Mouse (Mus musculus): ENCODE measurements around the gene Anp32b.

Gene Anp32b

GRCm38 (mm10) chr4:46450519-46451131, at the start of gene Anp32b:
Gene Anp32b, plus strand, starts transcription at chr4:46450902.
- no peaks in the 10 kb centered on the region for H3K27me3 ChIP-seq (ENCODE audit: control insufficient read depth, insufficient read depth, low read length, poor library complexity, severe bottlenecking)
- peak; percentile 92 for DNase-seq (ENCODE audit: low read depth, low spot score)
- H3K36me3 ChIP-seq (ENCODE audit: control insufficient read depth, insufficient read depth, low read length, poor library complexity, severe bottlenecking) = no peaks in the 10 kb centered on the region

- H3K27me3 ChIP-seq (ENCODE audit: control insufficient read depth, insufficient read depth, low read length, poor library complexity, severe bottlenecking) = no peaks in the 10 kb centered on the region
- DNase-seq (ENCODE audit: low read depth, low spot score) = peak; percentile 50
- H3K36me3 ChIP-seq (ENCODE audit: control insufficient read depth, insufficient read depth, low read length, poor library complexity, severe bottlenecking) = no peaks in the 10 kb centered on the region
Observed at GRCm38 (mm10) chr4:46404042-46404795, 46.5 kb upstream of the Anp32b start.

- no peak for DNase-seq (ENCODE audit: low read depth, low spot score)
- Histone ChIP-seq H3K27me3 (ENCODE audit: control insufficient read depth, insufficient read depth, low read length, poor library complexity, severe bottlenecking) (no peaks in the 10 kb centered on the region), H3K36me3 (ENCODE audit: control insufficient read depth, insufficient read depth, low read length, poor library complexity, severe bottlenecking) (no peaks in the 10 kb centered on the region)
Observed at GRCm38 (mm10) chr4:46406966-46407703, 43.6 kb upstream of the Anp32b start.

GRCm38 (mm10) chr4:46410677-46411076, 40.0 kb upstream of the Anp32b start:
- Histone ChIP-seq H3K27me3 (ENCODE audit: control insufficient read depth, insufficient read depth, low read length, poor library complexity, severe bottlenecking) (no peaks in the 10 kb centered on the region), H3K36me3 (ENCODE audit: control insufficient read depth, insufficient read depth, low read length, poor library complexity, severe bottlenecking) (no peaks in the 10 kb centered on the region)
- DNase-seq (ENCODE audit: low read depth, low spot score) = no peak

- Histone ChIP-seq H3K27me3 (ENCODE audit: control insufficient read depth, insufficient read depth, low read length, poor library complexity, severe bottlenecking) (no peaks in the 10 kb centered on the region), H3K36me3 (ENCODE audit: control insufficient read depth, insufficient read depth, low read length, poor library complexity, severe bottlenecking) (no peaks in the 10 kb centered on the region)
- DNase-seq (ENCODE audit: low read depth, low spot score) = peak; percentile 78
Observed at GRCm38 (mm10) chr4:46411489-46411888, 39.2 kb upstream of the Anp32b start.

GRCm38 (mm10) chr4:46412113-46412512, 38.6 kb upstream of the Anp32b start:
- H3K36me3 ChIP-seq (ENCODE audit: control insufficient read depth, insufficient read depth, low read length, poor library complexity, severe bottlenecking) = no peaks in the 10 kb centered on the region
- H3K27me3 ChIP-seq (ENCODE audit: control insufficient read depth, insufficient read depth, low read length, poor library complexity, severe bottlenecking) = no peaks in the 10 kb centered on the region
- DNase-seq (ENCODE audit: low read depth, low spot score) = peak; percentile 24

- Histone ChIP-seq H3K36me3 (ENCODE audit: control insufficient read depth, insufficient read depth, low read length, poor library complexity, severe bottlenecking) (no peaks in the 10 kb centered on the region), H3K27me3 (ENCODE audit: control insufficient read depth, insufficient read depth, low read length, poor library complexity, severe bottlenecking) (no peaks in the 10 kb centered on the region)
- DNase-seq (ENCODE audit: low read depth, low spot score) = no peak
Observed at GRCm38 (mm10) chr4:46413406-46413805, 37.3 kb upstream of the Anp32b start, which contains the start of gene Hemgn. Gene Hemgn, minus strand, starts transcription at chr4:46413506.

GRCm38 (mm10) chr4:46417491-46417890, 33.2 kb upstream of the Anp32b start:
- no peaks in the 10 kb centered on the region for H3K36me3 ChIP-seq (ENCODE audit: control insufficient read depth, insufficient read depth, low read length, poor library complexity, severe bottlenecking)
- DNase-seq (ENCODE audit: low read depth, low spot score) = peak; percentile 49

GRCm38 (mm10) chr4:46418851-46419250, 31.9 kb upstream of the Anp32b start:
- no peaks in the 10 kb centered on the region for H3K27me3 ChIP-seq (ENCODE audit: control insufficient read depth, insufficient read depth, low read length, poor library complexity, severe bottlenecking)
- no peak for DNase-seq (ENCODE audit: low read depth, low spot score)

More at GRCm38 (mm10) chr4:46417491-46417890, 33.2 kb upstream of the Anp32b start:
- H3K27me3 ChIP-seq (ENCODE audit: control insufficient read depth, insufficient read depth, low read length, poor library complexity, severe bottlenecking) = no peaks in the 10 kb centered on the region

GRCm38 (mm10) chr4:46422625-46423024, 28.1 kb upstream of the Anp32b start:
- Histone ChIP-seq H3K36me3 (ENCODE audit: control insufficient read depth, insufficient read depth, low read length, poor library complexity, severe bottlenecking) (no peaks in the 10 kb centered on the region), H3K27me3 (ENCODE audit: control insufficient read depth, insufficient read depth, low read length, poor library complexity, severe bottlenecking) (no peaks in the 10 kb centered on the region)
- no peak for DNase-seq (ENCODE audit: low read depth, low spot score)

More at GRCm38 (mm10) chr4:46418851-46419250, 31.9 kb upstream of the Anp32b start:
- no peaks in the 10 kb centered on the region for H3K36me3 ChIP-seq (ENCODE audit: control insufficient read depth, insufficient read depth, low read length, poor library complexity, severe bottlenecking)

GRCm38 (mm10) chr4:46428903-46429499, 21.7 kb upstream of the Anp32b start:
- no peak for DNase-seq (ENCODE audit: low read depth, low spot score)
- Histone ChIP-seq H3K27me3 (ENCODE audit: control insufficient read depth, insufficient read depth, low read length, poor library complexity, severe bottlenecking) (no peaks in the 10 kb centered on the region), H3K36me3 (ENCODE audit: control insufficient read depth, insufficient read depth, low read length, poor library complexity, severe bottlenecking) (no peaks in the 10 kb centered on the region)

GRCm38 (mm10) chr4:46432339-46433036, 18.2 kb upstream of the Anp32b start:
- no peaks in the 10 kb centered on the region for H3K36me3 ChIP-seq (ENCODE audit: control insufficient read depth, insufficient read depth, low read length, poor library complexity, severe bottlenecking)
- no peak for DNase-seq (ENCODE audit: low read depth, low spot score)

GRCm38 (mm10) chr4:46442501-46442900, 8.2 kb upstream of the Anp32b start:
- H3K36me3 ChIP-seq (ENCODE audit: control insufficient read depth, insufficient read depth, low read length, poor library complexity, severe bottlenecking) = no peaks in the 10 kb centered on the region
- no peak for DNase-seq (ENCODE audit: low read depth, low spot score)
- no peaks in the 10 kb centered on the region for H3K27me3 ChIP-seq (ENCODE audit: control insufficient read depth, insufficient read depth, low read length, poor library complexity, severe bottlenecking)

More at GRCm38 (mm10) chr4:46432339-46433036, 18.2 kb upstream of the Anp32b start:
- no peaks in the 10 kb centered on the region for H3K27me3 ChIP-seq (ENCODE audit: control insufficient read depth, insufficient read depth, low read length, poor library complexity, severe bottlenecking)

Data from splenic B cell, adult 2 months (primary cell).